Mouse (Mus musculus) left cerebral cortex, adult 6 months (tissue): ENCODE measurements around the gene Gm815. TPM values are rescaled to one million over a fixed set of nuclear protein-coding genes. Genes with fewer than 3 reads are reported as not detected.

Experiments
- long read RNA-seq, 2 experiments: library from polyadenylated mRNA; unstranded; transcript quantifications; one replicate each; pipeline ENCODE4 v2.0.0; 2019 to 2020
- polyA plus RNA-seq: library from polyadenylated mRNA; unstranded; fragments of <200 nt; fragmentation: Nextera tagmentation; gene quantifications from 2 replicates; pipeline ENCODE4 v1.2.3, GENCODE M21; 2021

Gene Gm815
- polyA plus RNA-seq: not detected in 2 replicates
- long read RNA-seq, experiment 1: 0 reads
- long read RNA-seq, experiment 2: 0 reads

GRCm38 (mm10) chr19:26885616-26886015 lies at the start of gene Gm815:
Gene Gm815 (plus strand): TSS chr19:26885881.

